Mouse (Mus musculus): Measurements from ENCODE around the gene Pfkfb2.

DNA sequence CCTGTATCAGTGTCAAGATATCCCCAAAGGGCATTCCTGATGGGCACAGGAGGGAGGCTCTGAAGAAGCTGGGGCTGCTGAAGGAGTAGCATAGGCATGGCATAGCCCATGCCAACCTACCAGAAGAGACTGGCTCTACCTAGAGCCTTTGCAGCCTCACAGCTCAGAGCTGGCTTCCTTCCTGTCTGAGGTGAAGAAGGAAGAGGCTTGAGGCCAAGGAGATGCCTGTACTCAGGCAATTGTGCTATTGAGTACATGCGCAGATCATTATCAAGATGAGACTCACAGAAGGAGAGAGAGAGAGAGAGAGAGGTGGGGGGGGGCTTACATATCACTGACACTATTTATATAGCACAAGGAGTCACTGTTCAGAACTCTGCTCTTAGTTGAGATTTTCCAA lies 14.7 kb upstream of the Pfkfb2 start:
- TF ChIP-seq CTCF (IDR thresholded peaks at IDR 0.05; ENCODE audit: low read depth) (no peak), EP300 (IDR thresholded peaks at IDR 0.05; ENCODE audit: low read depth) (no peak)

Measured in liver, postnatal 0 days (tissue).